Mouse (Mus musculus) bone marrow macrophage, adult 2 months (primary cell): Measurements from ENCODE around the gene Hspb9. TPM values are rescaled to one million over a fixed set of nuclear protein-coding genes. Genes with fewer than 3 reads are reported as not detected.

Experiments
- H3K27ac ChIP-seq: 2 replicates; pipeline ENCODE4 v1.5.1; 2012; ENCODE audit warnings: low read depth, low read length; ENCODE audit not compliant: insufficient read depth
- H3K4me1 ChIP-seq: 2 replicates; pipeline ENCODE4 v1.6.1; 2012; ENCODE audit warnings: low read length; ENCODE audit not compliant: control insufficient read depth, insufficient read depth
- H3K4me3 ChIP-seq: 2 replicates; pipeline ENCODE4 v1.5.1; 2012; ENCODE audit warnings: mild to moderate bottlenecking, low read length, moderate library complexity; ENCODE audit not compliant: insufficient read depth
- CTCF ChIP-seq: IDR thresholded peaks from 2 replicates; pipeline ENCODE4 v1.5.1; 2012; ENCODE audit warnings: low read depth, mild to moderate bottlenecking, low read length, moderate library complexity
- POLR2A ChIP-seq: IDR thresholded peaks from 2 replicates; pipeline ENCODE4 v1.6.1; 2012; ENCODE audit warnings: mild to moderate bottlenecking, low read depth, low read length, borderline replicate concordance
- polyA plus RNA-seq: library from polyadenylated mRNA; stranded (reverse); fragments of >200 nt; gene quantifications from 2 replicates; pipeline ENCODE4 v1.2.4, GENCODE M21; 2012; ENCODE audit not compliant: missing spikeins, insufficient read depth, insufficient read length

The Hspb9 gene
- polyA plus RNA-seq, 1 experiment = not detected

DNA sequence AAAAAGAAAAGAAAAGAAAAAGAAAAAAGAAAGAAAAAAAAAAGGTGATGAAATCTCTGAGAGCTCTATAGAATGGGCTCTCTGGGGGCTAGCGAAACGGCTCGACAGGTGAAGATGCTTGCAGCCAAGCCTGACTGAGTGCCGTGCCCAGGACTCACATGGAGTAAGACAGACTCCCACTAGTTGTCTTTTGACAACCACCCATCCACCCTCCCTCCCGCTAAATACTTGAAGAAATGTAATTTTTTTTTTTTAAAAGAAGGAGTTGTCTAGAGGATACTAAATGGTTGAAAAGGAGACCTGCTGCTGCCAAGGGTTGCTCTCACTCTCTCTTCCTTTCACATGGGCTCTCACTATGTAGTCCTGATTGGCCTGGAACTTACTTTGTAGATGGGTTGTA lies 25.1 kb downstream of the Hspb9 start:
- no peak for TF ChIP-seq POLR2A
- TF ChIP-seq CTCF = no peak
- Histone ChIP-seq H3K4me3 (peak overlapping the region; percentile 66; the same call in 1 of the 2 replicates), H3K4me1 (peaks cover 19% of the 10 kb centered on the region), H3K27ac (no peak overlapping the region)

DNA sequence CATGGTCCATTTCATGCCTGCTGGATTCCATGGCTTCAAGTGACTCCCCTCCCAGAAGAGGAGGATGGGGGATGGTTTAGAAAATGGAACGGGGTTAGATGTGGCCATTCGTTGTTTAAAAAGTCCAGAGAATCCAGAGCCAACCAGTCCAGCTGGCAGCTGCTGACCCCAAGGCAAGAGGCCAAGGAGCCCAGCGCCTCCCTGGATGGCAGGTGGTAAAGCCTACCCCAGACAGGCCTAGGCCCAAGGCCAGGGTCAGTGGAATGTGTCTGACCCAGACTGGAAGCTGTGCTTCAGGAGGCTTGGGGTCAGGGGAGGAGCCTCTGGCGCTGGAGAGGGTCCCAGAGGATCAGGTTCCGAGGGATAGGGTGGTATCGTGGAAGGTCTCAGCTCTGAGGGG lies 27.7 kb downstream of the Hspb9 start:
- TF ChIP-seq POLR2A (no peak), CTCF (no peak)
- H3K4me1 ChIP-seq = peaks cover 8% of the 10 kb centered on the region
- no peak overlapping the region for H3K4me3 ChIP-seq
- no peak overlapping the region for H3K27ac ChIP-seq

DNA sequence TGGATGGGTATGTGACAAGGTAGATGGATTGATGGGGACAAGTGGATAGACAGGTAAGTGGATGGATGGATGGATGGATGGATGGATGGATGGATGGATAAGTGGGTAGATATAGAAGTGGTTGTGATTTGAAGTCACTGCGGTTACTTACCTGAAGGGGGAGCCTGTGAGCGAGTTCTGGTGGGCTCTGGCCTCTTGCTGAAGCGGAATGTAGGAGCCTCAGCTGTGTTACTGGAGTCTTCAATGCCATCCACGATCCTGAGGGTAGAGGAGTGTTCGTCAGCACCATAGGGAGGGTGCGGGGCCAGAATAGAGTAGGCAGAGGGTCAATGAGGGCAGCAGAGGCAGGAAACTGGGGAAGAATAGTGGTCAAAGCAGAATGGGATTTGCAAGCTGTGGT lies 31.4 kb downstream of the Hspb9 start:
- no peak overlapping the region for H3K4me3 ChIP-seq
- no peak overlapping the region for H3K27ac ChIP-seq
- no peak for TF ChIP-seq POLR2A
- TF ChIP-seq CTCF = 0 out of 2 replicates have a peak, but pooled peaks have one; percentile 23
- no peaks in the 10 kb centered on the region for H3K4me1 ChIP-seq

DNA sequence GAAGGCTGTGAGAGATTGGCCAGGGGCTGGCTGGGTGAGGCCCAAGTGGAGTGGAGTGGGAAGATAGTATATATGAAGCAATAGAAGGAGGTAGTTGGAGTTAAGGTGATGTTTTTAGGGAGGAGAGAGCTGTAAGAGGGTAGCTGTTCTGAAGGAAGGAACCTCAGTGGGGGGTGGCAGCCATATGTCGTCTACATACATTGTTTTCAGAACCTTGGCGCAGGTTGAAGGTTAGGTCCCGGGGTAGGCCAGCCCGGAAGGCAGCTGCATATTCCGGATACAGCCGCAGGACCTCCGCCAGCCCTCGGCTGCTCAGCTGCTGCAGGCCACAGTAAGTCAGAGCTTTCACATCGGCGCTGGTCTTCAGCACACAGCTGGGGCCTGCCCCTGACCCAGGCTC lies 32.9 kb downstream of the Hspb9 start:
- Histone ChIP-seq H3K4me1 (no peaks in the 10 kb centered on the region), H3K27ac (no peak overlapping the region), H3K4me3 (no peak overlapping the region)
- TF ChIP-seq CTCF = no peak
- TF ChIP-seq POLR2A = no peak

DNA sequence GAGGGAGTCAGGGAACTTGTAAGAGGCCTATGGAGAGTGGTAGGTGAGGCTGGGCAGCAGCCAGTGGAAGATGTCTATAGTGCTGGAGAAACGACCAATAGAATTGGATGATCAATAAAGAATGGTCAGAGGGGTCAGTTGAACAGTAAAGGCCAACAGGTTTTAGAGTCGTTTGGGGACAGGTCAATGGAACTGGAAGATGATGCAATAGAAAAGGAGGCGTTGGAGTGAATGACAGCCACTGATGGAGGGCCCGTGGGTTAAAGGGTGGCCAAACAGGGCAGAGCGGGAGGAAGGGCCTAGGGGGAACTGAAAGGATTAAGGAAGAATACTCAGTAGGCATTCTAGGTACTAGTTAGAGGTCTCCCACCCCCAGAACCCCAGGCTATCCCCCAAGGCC lies 33.5 kb downstream of the Hspb9 start:
- H3K4me1 ChIP-seq = no peaks in the 10 kb centered on the region
- TF ChIP-seq POLR2A = no peak
- no peak for TF ChIP-seq CTCF
- no peak overlapping the region for H3K4me3 ChIP-seq
- no peak overlapping the region for H3K27ac ChIP-seq

DNA sequence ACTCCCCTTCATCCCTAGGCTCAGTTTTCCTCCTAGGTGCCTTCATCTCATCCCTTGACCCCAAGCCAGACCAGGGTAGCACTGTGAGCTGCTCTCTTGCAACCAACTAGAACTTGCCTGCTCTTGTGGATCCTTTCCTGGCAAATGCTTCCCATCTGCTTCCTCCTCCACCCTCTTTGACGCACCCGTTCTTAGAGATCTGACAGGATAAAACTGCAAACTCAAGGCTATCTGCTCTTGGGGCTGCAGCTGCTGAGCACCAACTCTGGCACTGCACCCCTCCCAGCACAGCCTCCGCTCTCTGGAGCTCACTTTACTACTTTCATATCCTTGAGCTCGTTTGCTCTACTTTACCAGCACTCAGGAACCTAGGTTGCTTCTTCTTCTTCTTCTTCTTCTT lies 35.0 kb downstream of the Hspb9 start:
- H3K4me3 ChIP-seq = no peak overlapping the region
- H3K4me1 ChIP-seq = no peaks in the 10 kb centered on the region
- TF ChIP-seq CTCF (no peak), POLR2A (no peak)
- H3K27ac ChIP-seq = no peak overlapping the region

DNA sequence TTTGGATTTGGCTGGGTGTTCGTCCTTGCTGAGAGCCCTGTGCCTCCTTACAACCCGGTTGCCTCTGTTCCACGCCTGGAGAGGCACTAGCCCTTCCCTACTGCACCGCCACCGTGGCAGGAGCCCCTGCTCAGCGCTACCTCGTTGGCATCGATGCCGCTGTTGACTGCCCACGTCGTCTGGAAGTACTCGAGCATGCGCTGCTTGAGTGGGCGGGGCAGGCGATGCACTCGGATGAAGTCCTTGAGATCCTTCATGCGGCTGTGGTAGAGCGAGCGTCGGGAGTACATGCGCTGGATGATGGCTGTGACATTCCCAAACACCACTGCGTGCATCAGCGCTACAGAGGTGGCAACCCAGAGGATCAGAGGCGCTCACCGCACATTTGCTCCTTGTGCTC lies 35.8 kb downstream of the Hspb9 start:
- Histone ChIP-seq H3K4me3 (no peak overlapping the region), H3K27ac (no peak overlapping the region), H3K4me1 (no peaks in the 10 kb centered on the region)
- TF ChIP-seq CTCF (no peak), POLR2A (no peak)

DNA sequence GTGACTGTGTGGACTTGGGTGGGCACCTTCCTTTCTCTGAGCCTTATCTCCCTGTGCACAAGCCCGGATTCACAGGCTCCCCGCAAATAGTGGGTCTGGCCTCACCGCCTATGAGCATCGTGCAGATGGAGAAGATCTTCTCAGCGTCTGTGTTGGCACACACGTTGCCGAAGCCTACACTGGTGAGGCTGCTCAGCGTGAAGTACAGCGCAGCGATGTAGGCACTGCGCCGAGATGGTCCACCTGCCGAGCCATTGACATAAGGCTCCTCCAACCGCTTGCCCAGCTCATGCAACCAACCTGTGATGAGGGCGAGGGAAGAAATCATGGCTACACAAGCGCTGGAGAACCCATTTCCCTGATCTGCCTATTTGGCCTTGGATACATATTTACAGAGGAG lies 36.5 kb downstream of the Hspb9 start:
- no peak overlapping the region for H3K27ac ChIP-seq
- H3K4me3 ChIP-seq = no peak overlapping the region
- no peaks in the 10 kb centered on the region for H3K4me1 ChIP-seq
- TF ChIP-seq POLR2A (no peak), CTCF (no peak)

DNA sequence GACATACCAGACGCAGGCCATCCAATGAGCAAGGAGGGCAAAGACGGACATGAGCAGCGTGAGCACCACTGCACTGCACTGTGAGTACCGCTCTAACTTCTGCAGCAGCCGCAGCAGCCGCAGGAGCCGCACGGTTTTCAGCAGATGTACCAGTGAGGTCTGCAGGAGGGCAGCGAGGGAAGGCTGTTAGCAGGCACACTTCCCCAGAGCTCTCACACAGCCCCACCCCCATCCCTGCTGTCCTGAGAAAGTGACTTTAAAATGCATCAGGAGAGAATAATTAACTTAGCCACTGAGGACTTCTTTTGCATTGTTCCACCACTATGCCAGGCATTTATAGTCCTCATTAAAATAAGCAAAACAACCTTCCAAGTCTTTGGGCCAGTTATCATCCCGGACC lies 38.6 kb downstream of the Hspb9 start:
- no peak for TF ChIP-seq CTCF
- no peak for TF ChIP-seq POLR2A
- Histone ChIP-seq H3K27ac (no peak overlapping the region), H3K4me1 (0 out of 2 replicates have a peak, but pooled peaks cover under 1% of the 10 kb centered on the region), H3K4me3 (no peak overlapping the region)

DNA sequence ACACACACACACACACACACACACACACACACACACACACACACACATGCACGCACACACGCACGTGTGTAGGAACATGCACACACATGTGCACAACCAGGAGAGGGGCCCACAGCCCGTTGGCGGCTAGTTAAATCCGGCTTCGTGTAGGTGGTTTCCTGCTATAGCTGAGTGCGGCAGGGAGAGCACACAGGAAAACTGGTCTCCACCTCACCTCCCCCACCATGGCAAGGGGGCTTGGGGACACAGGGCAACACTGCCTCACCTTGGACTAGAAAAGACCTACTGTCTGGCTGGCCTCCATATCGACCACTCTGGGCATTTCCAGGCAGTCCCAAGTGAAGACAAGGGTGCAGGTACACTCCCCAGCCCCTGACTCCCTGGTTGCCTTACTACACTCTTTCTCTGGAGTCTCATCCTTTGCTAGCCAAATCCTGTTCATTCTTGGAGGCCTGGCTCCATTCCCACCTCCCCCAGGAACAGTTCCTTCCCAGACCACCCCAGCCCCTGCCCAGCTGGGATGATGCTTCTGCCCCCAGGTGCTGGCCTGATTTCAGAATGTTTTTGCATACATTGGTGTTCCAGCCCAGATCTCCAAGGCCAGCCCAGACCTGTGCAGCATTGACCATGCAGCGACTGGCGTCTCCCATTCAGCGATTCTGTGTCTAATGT lies 40.5 kb downstream of the Hspb9 start:
- TF ChIP-seq CTCF (no peak), POLR2A (no peak)
- Histone ChIP-seq H3K4me1 (peaks cover 7% of the 10 kb centered on the region; the same call in 1 of the 2 replicates), H3K4me3 (no peak overlapping the region), H3K27ac (no peak overlapping the region)

DNA sequence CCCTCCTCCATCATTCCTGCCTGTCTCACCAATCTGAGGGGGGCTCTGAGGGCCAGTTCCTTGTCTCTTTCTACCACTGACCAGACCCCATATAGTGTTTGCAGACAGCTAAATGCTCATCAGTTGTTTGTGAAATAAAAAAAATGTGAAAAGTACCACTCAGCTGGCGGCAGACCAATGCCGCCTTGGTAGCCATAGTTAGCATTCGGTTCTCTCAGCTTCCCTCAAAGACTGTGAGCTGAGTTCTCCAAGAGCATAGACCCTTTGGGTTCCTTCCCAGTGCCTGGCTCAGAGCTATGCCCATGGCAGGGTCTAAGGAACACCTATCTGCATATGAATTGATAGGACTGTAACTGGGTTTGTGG lies 41.0 kb downstream of the Hspb9 start:
- Histone ChIP-seq H3K27ac (no peak overlapping the region), H3K4me3 (no peak overlapping the region), H3K4me1 (peaks cover 7% of the 10 kb centered on the region; the same call in 1 of the 2 replicates)
- no peak for TF ChIP-seq CTCF
- no peak for TF ChIP-seq POLR2A
